Mouse (Mus musculus): ENCODE results near the gene Ttc14.

DNA sequence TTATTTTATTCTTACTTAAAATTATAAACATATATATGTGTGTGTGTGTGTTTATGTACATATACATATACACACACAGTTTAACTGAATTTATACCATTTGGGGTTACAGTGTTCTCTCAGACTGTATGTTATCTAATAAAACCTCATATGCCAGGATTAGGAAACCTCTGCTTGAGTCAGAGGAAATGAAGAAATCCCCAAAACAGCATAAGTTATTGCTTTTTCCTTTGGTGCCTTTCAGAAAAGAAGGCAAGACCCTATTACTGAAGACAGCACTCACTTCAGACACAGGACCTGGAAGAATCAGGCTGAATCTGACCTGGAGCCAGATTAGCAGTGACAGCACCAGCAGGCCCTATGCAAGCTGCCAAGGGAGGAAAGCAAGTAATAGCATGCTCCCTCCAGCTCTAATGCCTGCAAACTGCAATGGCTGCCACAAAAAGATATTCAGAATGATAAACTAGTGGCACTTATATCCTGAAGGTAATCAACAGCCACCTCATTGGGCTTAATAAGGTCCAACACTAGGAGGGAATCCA lies 64.4 kb downstream of the Ttc14 start:
- TF ChIP-seq CTCF (IDR thresholded peaks at IDR 0.05; ENCODE audit: low read depth) (no peak), EP300 (optimal IDR thresholded peaks at IDR 0.05) (no peak)

Data from stomach, postnatal 0 days (tissue).